Mouse (Mus musculus) C2C12 (cell line): ENCODE results near the gene Mettl8.

Experiments used
- CTCF ChIP-seq: IDR thresholded peaks from one replicate; pipeline ENCODE4 v1.5.1; 2011; ENCODE audit not compliant: control insufficient read depth, insufficient read depth, insufficient read length
- MYOD1 ChIP-seq: IDR thresholded peaks from one replicate; pipeline ENCODE4 v1.6.1; 2011; ENCODE audit warnings: low read depth; ENCODE audit not compliant: control insufficient read depth, insufficient read length
- USF1 ChIP-seq: IDR thresholded peaks from one replicate; pipeline ENCODE4 v1.6.1; 2011; ENCODE audit warnings: low read depth, mild to moderate bottlenecking, control low read depth, moderate library complexity

- TF ChIP-seq MYOD1 (no peak), CTCF (no peak), USF1 (no peak)
Measured at GRCm38 (mm10) chr2:71050511-71050910, 4.9 kb downstream of the Mettl8 start.
